ENCODE assay signal across 8 mouse cellular contexts in genomic region chr8:83608398-83608829, GRCm38 (mm10). TPM values are rescaled to one million over a fixed set of nuclear protein-coding genes. Genes with fewer than 3 reads are reported as not detected.
DNase-seq lines count a peak whose midpoint lies in the region; ATAC-seq and TF ChIP-seq lines count a peak whose summit lies in the region.

No protein-coding gene starts in this region.

- TF ChIP-seq EP300 in CH12.LX (IDR thresholded peaks at IDR 0.05; ENCODE audit: low read length) = no peak

- peak; percentile 67 for DNase-seq in CH12.LX (ENCODE audit: extremely low read depth)
- peak; percentile 60 to 68 for DNase-seq in adrenal gland, postnatal 4 days (ENCODE audit: low spot score in 2 of 2)
- DNase-seq in forebrain, embryonic 14.5 days (ENCODE audit: low spot score) = peak; percentile 82
- DNase-seq in heart, postnatal 4 days = peak; percentile 87
- DNase-seq in layer of hippocampus, adult 8-10 months (ENCODE audit: low spot score in 2 of 2) = peak; percentile 77 to 81
- peak; percentile 87 for DNase-seq in lung, embryonic 14.5 days
- DNase-seq in thymus, postnatal 10 days (ENCODE audit: low spot score in 2 of 2) = peak; percentile 81 to 84

- no peaks in the 10 kb centered on the region for H3K9me3 ChIP-seq in CH12.LX (replicated peaks; ENCODE audit: low read length)
- no peaks in the 10 kb centered on the region for H3K9me3 ChIP-seq in forebrain, embryonic 14.5 days (replicated peaks; ENCODE audit: control insufficient read depth, low read length)
- H3K9me3 ChIP-seq in lung, embryonic 14.5 days (ENCODE audit: low read depth, low read length) = no peaks in the 10 kb centered on the region

- under 1% methylated on average over 51 of the region's 51 CpGs for WGBS in forebrain, embryonic 14.5 days
- under 1% methylated on average over 51 of the region's 51 CpGs for WGBS in lung, embryonic 14.5 days

- H3K4me1 ChIP-seq in CH12.LX (ENCODE audit: control insufficient read depth in 1 of 2, insufficient read depth in 2 of 2) = peaks cover 3 to 29% of the 10 kb centered on the region in 2 experiments
- peaks cover 9% of the 10 kb centered on the region for H3K4me1 ChIP-seq in forebrain, embryonic 14.5 days (ENCODE audit: control insufficient read depth, insufficient read depth, low read length)
- H3K4me1 ChIP-seq in lung, embryonic 14.5 days (ENCODE audit: insufficient read depth) = peaks cover 7% of the 10 kb centered on the region

- in situ Hi-C loops in CH12.LX (cut with MboI; ENCODE audit: low pct_ligation_motif_present, low pct_unique_long_range_greater_than_20kb, low sequenced_read_pairs) = no loop called here

- H3K4me2 ChIP-seq in CH12.LX (ENCODE audit: insufficient read depth, low read depth, poor library complexity, severe bottlenecking) = no peak overlapping the region
- H3K4me2 ChIP-seq in forebrain, embryonic 14.5 days (ENCODE audit: low read length) = peak overlapping the region; percentile 90
- peak overlapping the region; percentile 97 for H3K4me2 ChIP-seq in lung, embryonic 14.5 days

- peak overlapping the region; percentile 79 for H3K9ac ChIP-seq in CH12.LX (ENCODE audit: insufficient read depth, low read depth)
- peak overlapping the region; percentile 84 for H3K9ac ChIP-seq in forebrain, embryonic 14.5 days (ENCODE audit: low read length)
- H3K9ac ChIP-seq in lung, embryonic 14.5 days = peak overlapping the region; percentile 92

- H3K36me3 ChIP-seq in CH12.LX (replicated peaks in 1 of 2; ENCODE audit: control insufficient read depth in 1 of 2, insufficient read depth in 1 of 2, low read length in 1 of 2) = peaks cover 32 to 38% of the 10 kb centered on the region in 2 experiments
- H3K36me3 ChIP-seq in forebrain, embryonic 14.5 days (ENCODE audit: control insufficient read depth, insufficient read depth, low read length) = peaks cover 34% of the 10 kb centered on the region
- H3K36me3 ChIP-seq in lung, embryonic 14.5 days (ENCODE audit: insufficient read depth) = peaks cover 36% of the 10 kb centered on the region

- H3K4me3 ChIP-seq in CH12.LX (replicated peaks in 1 of 3; ENCODE audit: low read depth in 2 of 3, low read length in 2 of 3, poor library complexity in 1 of 3) = peak overlapping the region; percentile 77 to 88 (median 87)
- peak overlapping the region; percentile 75 for H3K4me3 ChIP-seq in forebrain, embryonic 14.5 days (ENCODE audit: low read depth, low read length)
- H3K4me3 ChIP-seq in lung, embryonic 14.5 days (ENCODE audit: low read depth, low read length) = peak overlapping the region; percentile 83

- peak overlapping the region; percentile 76 for H3K27ac ChIP-seq in CH12.LX (ENCODE audit: insufficient read depth, low read depth)
- H3K27ac ChIP-seq in forebrain, embryonic 14.5 days (ENCODE audit: low read depth, low read length) = peak overlapping the region; percentile 97
- H3K27ac ChIP-seq in lung, embryonic 14.5 days (ENCODE audit: low read depth) = peak overlapping the region; percentile 99

- no peak; a peak in 1 of 4 replicates for TF ChIP-seq CTCF in CH12.LX (conservative IDR thresholded peaks at IDR 0.05 in 1 of 2, IDR thresholded peaks at IDR 0.05 in 1 of 2; ENCODE audit: low read depth in 2 of 2, low read length in 2 of 2)
- TF ChIP-seq CTCF in lung, embryonic 14.5 days (IDR thresholded peaks at IDR 0.05; ENCODE audit: low read depth) = no peak; the same call in 1 of the 2 replicates

- H3K79me2 ChIP-seq in CH12.LX (replicated peaks; ENCODE audit: control insufficient read depth, extremely low read depth, insufficient read depth, poor library complexity, severe bottlenecking) = peaks cover 23% of the 10 kb centered on the region

- no peak for TF ChIP-seq RAD21 in CH12.LX (IDR thresholded peaks at IDR 0.05; ENCODE audit: low read depth, low read length)

- no peak for TF ChIP-seq POLR2A in CH12.LX (IDR thresholded peaks at IDR 0.05; ENCODE audit: low read depth, low read length)

- ATAC-seq in forebrain, embryonic 14.5 days = peak; percentile 81
- peak; percentile 80 for ATAC-seq in lung, embryonic 14.5 days (ENCODE audit: insufficient read depth)
- ATAC-seq in neutrophil, adult 5-6 weeks (ENCODE audit: extremely low read depth, insufficient number of reproducible peaks, low FRiP score, poor library complexity, severe bottlenecking) = peak; percentile 15; the same call in 1 of the 2 replicates

- dilution Hi-C loops in CH12.LX (cut with MboI; ENCODE audit: extremely low pct_ligation_motif_present, extremely low pct_unique_long_range_greater_than_20kb, low sequenced_read_pairs) = no loop called here

- no peaks in the 10 kb centered on the region for H3K27me3 ChIP-seq in CH12.LX (replicated peaks)
- H3K27me3 ChIP-seq in forebrain, embryonic 14.5 days (replicated peaks; ENCODE audit: control insufficient read depth, insufficient read depth, low read length) = no peaks in the 10 kb centered on the region
- no peaks in the 10 kb centered on the region for H3K27me3 ChIP-seq in lung, embryonic 14.5 days (ENCODE audit: insufficient read depth, low read length)

TF ChIP-seq in CH12.LX, 34 proteins besides CTCF, POLR2A, EP300 and RAD21:
- TF ChIP-seq MEF2A (IDR thresholded peaks at IDR 0.05; ENCODE audit: borderline replicate concordance, low read depth, low read length) (no peak), NRF1 (IDR thresholded peaks at IDR 0.05; ENCODE audit: low read depth, low read length) (peak; percentile 76), UBTF (IDR thresholded peaks at IDR 0.05; ENCODE audit: low read depth, low read length) (peak; percentile 30; the same call in 1 of the 2 replicates), MAZ (IDR thresholded peaks at IDR 0.05; ENCODE audit: low read depth, low read length) (0 out of 2 replicates have a peak, but pooled peaks have one; percentile 53), MYC (IDR thresholded peaks at IDR 0.05; ENCODE audit: low read depth, low read length) (no peak), IRF4 (IDR thresholded peaks at IDR 0.05; ENCODE audit: low read depth, low read length) (no peak), SIN3A (IDR thresholded peaks at IDR 0.05; ENCODE audit: low read length) (peak; percentile 46), E2F4 (IDR thresholded peaks at IDR 0.05; ENCODE audit: insufficient replicate concordance, low read depth, low read length) (0 out of 2 replicates have a peak, but pooled peaks have one; percentile 5)

RNA-seq across cellular contexts. Expression of gene Dnajb1, which starts 0.4 kb away (rescaled TPM):
- total RNA-seq in CH12.LX (2012; rRNA removed) (24.9 and 32.0 TPM in 2 replicates), CH12.LX (2014; rRNA removed) (29.5 and 30.7 TPM in 2 replicates)
- 30.5 and 30.9 TPM in 2 replicates for polyA plus RNA-seq in CH12.LX (2012; ENCODE audit: insufficient read length, low read depth)
- 10 to 100 TPM; 29.4 to 29.9 TPM for total RNA-seq in adrenal gland, postnatal 4 days (2021)
- polyA plus RNA-seq in forebrain, embryonic 14.5 days (2014; fragmentation: Nextera tagmentation; extraction: Ambion mirVana) = 30.1 and 43.0 TPM in 2 replicates
- total RNA-seq in heart, postnatal 4 days (2021) = 10 to 100 TPM; 21.3 to 22.8 TPM
- total RNA-seq in layer of hippocampus, adult 8-10 months (2022) = 10 to 100 TPM; 30.9 to 52.4 (median 41.9) TPM
- 54.9 and 61.3 TPM in 2 replicates for polyA plus RNA-seq in lung, embryonic 14.5 days (2014; fragmentation: Nextera tagmentation; extraction: Ambion mirVana)
- 42.1 and 42.7 TPM in 2 replicates for total RNA-seq in neutrophil, adult 5-6 weeks (2017)

RNA-seq across cellular contexts. Expression of gene Tecr, which starts 0.6 kb away (rescaled TPM):
- total RNA-seq in CH12.LX (2012; rRNA removed) (130 and 171 TPM in 2 replicates), CH12.LX (2014; rRNA removed) (95.9 and 111 TPM in 2 replicates)
- polyA plus RNA-seq in CH12.LX (2012; ENCODE audit: insufficient read length, low read depth) = 199 and 209 TPM in 2 replicates
- total RNA-seq in adrenal gland, postnatal 4 days (2021) = 100 to 1,000 TPM; 369 to 378 TPM
- polyA plus RNA-seq in forebrain, embryonic 14.5 days (2014; fragmentation: Nextera tagmentation; extraction: Ambion mirVana) = 806 and 815 TPM in 2 replicates
- 100 to 1,000 TPM; 162 to 169 TPM for total RNA-seq in heart, postnatal 4 days (2021)
- 100 to 1,000 TPM; 568 to 585 (median 584) TPM for total RNA-seq in layer of hippocampus, adult 8-10 months (2022)
- polyA plus RNA-seq in lung, embryonic 14.5 days (2014; fragmentation: Nextera tagmentation; extraction: Ambion mirVana) = 531 and 570 TPM in 2 replicates
- total RNA-seq in neutrophil, adult 5-6 weeks (2017) = 114 and 122 TPM in 2 replicates

RNA-seq across cellular contexts. Expression of gene Ndufb7, which starts 41.9 kb away (rescaled TPM):
- 316 and 331 TPM in 2 replicates for total RNA-seq in CH12.LX (2012; rRNA removed)
- 213 and 223 TPM in 2 replicates for total RNA-seq in CH12.LX (2014; rRNA removed)
- 144 and 202 TPM in 2 replicates for polyA plus RNA-seq in CH12.LX (2012; ENCODE audit: insufficient read length, low read depth)
- total RNA-seq in adrenal gland, postnatal 4 days (2021) = 100 to 1,000 TPM; 215 to 223 TPM
- 370 and 449 TPM in 2 replicates for polyA plus RNA-seq in forebrain, embryonic 14.5 days (2014; fragmentation: Nextera tagmentation; extraction: Ambion mirVana)
- total RNA-seq in heart, postnatal 4 days (2021) = 100 to 1,000 TPM; 517 to 525 TPM
- 100 to 1,000 TPM in 3 of 4 experiments, 10 to 100 TPM in 1; 97.6 to 159 (median 131) TPM for total RNA-seq in layer of hippocampus, adult 8-10 months (2022)
- 361 and 362 TPM in 2 replicates for polyA plus RNA-seq in lung, embryonic 14.5 days (2014; fragmentation: Nextera tagmentation; extraction: Ambion mirVana)
- total RNA-seq in neutrophil, adult 5-6 weeks (2017) = 89.4 and 91.9 TPM in 2 replicates

RNA-seq across cellular contexts. Expression of gene Gipc1, which starts 44.1 kb away (rescaled TPM):
- total RNA-seq in CH12.LX (2012; rRNA removed) (21.2 and 25.8 TPM in 2 replicates), CH12.LX (2014; rRNA removed) (21.0 and 24.4 TPM in 2 replicates)
- polyA plus RNA-seq in CH12.LX (2012; ENCODE audit: insufficient read length, low read depth) = 22.6 and 24.2 TPM in 2 replicates
- total RNA-seq in adrenal gland, postnatal 4 days (2021) = 10 to 100 TPM; 59.2 to 72.0 TPM
- 108 and 122 TPM in 2 replicates for polyA plus RNA-seq in forebrain, embryonic 14.5 days (2014; fragmentation: Nextera tagmentation; extraction: Ambion mirVana)
- total RNA-seq in heart, postnatal 4 days (2021) = 10 to 100 TPM; 61.9 to 64.2 TPM
- 10 to 100 TPM; 47.3 to 56.1 (median 52.2) TPM for total RNA-seq in layer of hippocampus, adult 8-10 months (2022)
- polyA plus RNA-seq in lung, embryonic 14.5 days (2014; fragmentation: Nextera tagmentation; extraction: Ambion mirVana) = 170 and 175 TPM in 2 replicates
- total RNA-seq in neutrophil, adult 5-6 weeks (2017) = 7.4 and 9.8 TPM in 2 replicates

RNA-seq across cellular contexts. Expression of gene Ptger1, which starts 58.1 kb away (rescaled TPM):
- 3.3 and 4.0 TPM in 2 replicates for total RNA-seq in CH12.LX (2012; rRNA removed)
- total RNA-seq in CH12.LX (2014; rRNA removed) = not detected in 2 replicates
- 2.6 and 7.6 TPM in 2 replicates for polyA plus RNA-seq in CH12.LX (2012; ENCODE audit: insufficient read length, low read depth)
- total RNA-seq in adrenal gland, postnatal 4 days (2021) = 1 to 10 TPM; 2.4 to 5.1 TPM
- 0.27 and 0.63 TPM in 2 replicates for polyA plus RNA-seq in forebrain, embryonic 14.5 days (2014; fragmentation: Nextera tagmentation; extraction: Ambion mirVana)
- total RNA-seq in heart, postnatal 4 days (2021) = 1 to 10 TPM in 1 of 2 experiments, under 1 TPM in 1; 0.33 to 1.1 TPM
- 1 to 10 TPM in 2 of 4 experiments, under 1 TPM in 2; 0.74 to 1.3 (median 1.1) TPM for total RNA-seq in layer of hippocampus, adult 8-10 months (2022)
- 0.89 and 0.95 TPM in 2 replicates for polyA plus RNA-seq in lung, embryonic 14.5 days (2014; fragmentation: Nextera tagmentation; extraction: Ambion mirVana)
- total RNA-seq in neutrophil, adult 5-6 weeks (2017) = 7.2 and 10.8 TPM in 2 replicates

Comparison
In these comparisons a context has a peak if more than half of its experiments do, and no peak if none do; other contexts are left out.
1. Peak in every context shown above with its lines: DNase-seq, ATAC-seq, H3K4me3 ChIP-seq and H3K27ac ChIP-seq.
2. ATAC-seq: peak in every context shown above with its lines; median percentile 81 in forebrain, embryonic 14.5 days; 80 in lung, embryonic 14.5 days; 15 in neutrophil, adult 5-6 weeks.